Mouse (Mus musculus): ENCODE results near the gene Sirt4.

The Sirt4 gene

DNA sequence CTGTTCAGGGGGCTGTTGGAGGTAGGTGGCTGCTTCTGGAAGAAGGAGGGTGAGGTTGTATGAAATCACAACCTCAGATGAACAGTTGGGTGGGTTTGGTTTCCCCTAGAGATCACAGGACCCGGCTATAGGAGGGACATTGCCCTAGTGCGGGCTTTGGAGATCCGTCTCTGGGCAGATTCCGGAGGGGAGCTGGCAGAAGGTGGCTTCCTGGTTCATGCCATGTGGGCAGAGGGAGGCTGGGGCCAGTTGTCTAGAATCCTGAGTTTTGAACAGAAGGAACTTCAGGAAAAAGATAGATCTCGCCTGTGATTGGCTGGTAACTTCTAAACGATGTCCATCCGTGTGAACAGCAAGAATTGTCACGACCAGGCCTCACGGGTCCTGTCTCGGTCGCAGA, 52.1 kb downstream of the Sirt4 start:
- DNase-seq = no peak

DNA sequence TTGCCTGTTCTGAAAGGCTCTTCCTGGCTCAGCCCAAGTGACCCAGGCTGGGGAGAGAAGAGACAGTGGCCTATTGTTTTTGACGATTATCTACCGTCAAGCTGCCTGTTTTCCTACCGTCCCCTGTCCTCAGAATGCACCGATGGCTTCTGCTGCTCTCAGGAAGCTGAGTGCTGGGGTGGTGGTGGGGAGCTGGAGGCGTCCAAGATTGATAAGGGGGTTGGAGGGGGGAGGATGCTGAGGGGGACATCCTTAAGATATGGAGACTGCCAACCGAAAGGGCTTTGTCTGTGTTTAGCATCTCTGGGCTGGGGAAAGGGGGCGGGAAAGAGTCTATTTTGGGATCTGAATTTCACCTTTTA, 52.6 kb downstream of the Sirt4 start:
- DNase-seq = no peak

DNA sequence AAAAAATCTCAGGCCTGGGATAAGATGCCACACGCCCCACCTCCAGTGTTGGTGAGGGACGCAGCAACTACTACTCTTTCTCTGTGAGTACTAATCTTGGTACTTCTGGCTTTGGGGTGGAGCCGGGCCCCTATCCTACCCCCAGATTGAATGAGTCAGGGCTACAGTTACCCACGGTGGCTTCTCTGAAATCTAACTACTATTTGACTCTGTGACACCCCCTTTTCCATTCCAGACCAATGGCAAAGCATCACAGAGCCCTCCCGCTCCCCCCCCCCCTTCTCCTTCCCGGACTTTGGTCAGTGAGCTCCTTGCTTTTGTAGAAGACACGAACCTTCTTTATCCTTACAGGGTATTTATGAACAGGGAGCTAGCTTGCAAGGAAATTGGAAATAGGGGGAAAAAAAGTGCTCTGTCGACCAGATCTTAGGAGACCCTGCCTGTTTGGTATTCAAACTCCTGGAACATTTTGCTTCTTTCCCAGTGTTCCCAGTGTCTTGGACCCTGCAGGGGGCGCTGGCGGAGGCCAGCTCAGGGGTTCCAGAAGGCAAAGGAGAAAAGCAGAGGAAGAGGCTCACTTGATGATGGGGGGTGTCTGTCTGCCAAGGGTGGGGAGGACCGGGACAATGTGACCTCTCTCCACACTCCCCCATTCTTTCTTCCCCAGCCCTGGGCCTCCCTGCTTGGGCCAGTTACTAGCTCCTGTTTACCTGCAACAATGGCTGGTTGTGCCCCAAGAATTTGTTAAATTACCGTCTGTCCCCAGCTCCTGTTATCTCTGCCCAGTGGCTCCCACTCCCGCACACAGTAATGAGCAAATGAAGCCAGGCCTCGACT, 53.2 kb downstream of the Sirt4 start:
- DNase-seq = peak in 1 of 2 experiments; percentile 40

DNA sequence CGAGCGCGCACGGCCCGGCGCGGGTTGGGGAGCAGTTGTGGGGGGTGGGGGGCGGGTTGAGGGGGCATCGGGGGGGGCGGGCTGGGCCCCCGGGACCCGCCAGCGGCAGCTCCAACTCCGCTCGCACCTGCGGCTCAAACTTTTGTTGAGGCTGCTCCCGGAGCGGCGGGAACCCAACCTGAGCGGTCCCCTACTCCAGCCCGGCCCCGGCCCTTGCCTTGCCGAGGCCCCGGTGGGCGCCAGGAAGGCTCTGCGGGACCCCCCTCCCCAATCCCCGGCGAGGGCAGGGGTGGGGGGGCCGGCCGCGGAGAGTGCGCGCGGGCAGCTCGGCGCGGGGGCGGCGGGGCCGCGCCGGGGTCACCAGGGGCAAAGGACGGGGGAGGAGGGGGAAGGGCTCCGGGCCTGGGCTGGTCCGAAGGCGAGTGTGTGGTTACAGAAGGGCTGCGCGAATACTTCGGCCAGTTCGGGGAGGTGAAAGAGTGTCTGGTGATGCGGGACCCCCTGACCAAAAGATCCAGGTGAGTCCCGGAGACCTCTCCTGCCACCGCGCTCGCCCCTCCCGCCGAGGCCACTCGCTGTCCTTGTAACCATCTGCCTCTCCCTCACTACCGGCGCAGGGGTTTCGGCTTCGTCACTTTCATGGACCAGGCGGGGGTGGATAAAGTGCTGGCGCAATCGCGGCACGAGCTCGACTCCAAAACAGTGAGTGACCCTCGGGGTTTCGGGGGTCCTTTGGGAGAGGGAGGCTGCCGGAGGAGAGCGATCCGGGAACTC, 54.2 kb downstream of the Sirt4 start:
- DNase-seq = no peak

DNA sequence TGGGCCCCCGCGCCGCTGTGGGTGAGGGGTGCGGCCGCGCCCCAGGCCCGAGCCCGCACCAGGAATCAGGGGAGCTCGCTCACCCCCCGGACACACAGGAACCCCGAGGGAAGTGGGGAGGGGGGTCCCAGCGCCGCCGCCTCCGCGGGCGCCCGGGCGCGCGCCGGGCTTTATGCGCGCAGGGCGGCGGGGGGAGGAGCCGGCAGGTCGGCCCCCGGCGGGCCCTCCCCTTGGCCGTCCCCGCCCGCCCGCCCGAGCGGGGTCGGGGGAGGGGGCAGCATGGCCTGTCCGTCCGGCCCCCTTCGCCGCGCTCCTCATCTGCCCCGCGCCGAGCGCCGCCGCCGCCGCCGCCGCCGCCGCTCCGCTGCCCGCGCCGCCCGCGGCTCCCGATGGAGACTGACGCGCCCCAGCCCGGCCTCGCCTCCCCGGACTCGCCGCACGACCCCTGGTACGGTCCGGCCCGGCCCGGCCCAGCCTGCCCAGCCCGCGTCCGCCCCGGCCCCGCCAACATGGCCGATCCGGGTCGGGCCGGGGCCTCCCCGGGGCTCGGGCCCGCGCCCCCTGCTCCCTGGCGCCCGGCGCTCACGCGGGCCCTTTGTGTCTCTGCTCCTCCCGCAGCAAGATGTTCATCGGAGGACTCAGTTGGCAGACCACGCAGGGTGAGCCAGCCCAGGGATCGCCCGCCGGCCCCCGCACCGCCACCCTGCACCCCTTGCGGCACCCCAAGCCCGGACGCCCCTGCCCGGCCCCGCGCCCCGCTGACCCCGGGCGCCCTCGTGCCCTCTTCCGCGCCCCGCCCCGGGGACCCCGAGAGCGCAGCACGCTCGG, 55.0 kb downstream of the Sirt4 start, which contains the start of gene Msi1:
Gene Msi1, plus strand, starts transcription at position 241 of the 828 bp plus-strand sequence.
- DNase-seq = peak in 1 of 2 experiments; percentile 32

DNA sequence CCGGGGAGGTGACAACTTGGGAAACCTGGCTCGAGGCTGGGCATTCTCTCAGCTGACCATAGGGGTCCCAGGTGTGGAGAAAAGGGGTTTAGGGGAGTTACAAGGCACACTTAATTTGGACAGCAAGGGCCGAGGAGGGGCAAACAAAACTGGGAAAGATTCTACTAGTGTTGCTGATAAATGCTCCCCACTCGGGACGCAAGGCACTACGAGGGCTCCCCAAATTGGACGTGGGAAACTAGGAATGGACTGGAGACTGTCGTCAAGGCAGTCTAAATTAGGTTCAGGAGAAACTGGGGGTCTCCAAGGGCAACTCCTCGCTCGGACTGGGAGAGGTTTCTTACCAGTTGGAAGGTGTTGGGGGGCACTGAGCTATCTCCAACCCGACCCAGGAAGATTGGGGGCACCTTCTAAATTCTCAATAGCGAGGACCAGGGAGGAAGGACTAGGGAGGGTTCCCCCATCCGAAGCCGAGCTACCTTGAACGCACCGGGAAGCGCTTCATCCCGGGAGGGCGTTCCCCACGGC, 55.6 kb downstream of the Sirt4 start:
- no peak for DNase-seq

All from cerebellum, postnatal 36 days (tissue).